Comparison of ENCODE assay signal across 21 mouse cellular contexts in genomic region chr6:33136906-33137305, GRCm38 (mm10).
"Had no signal": no experiment of that assay in that cellular context is flagged by ENCODE, and none has a peak within 500 bp of the region (broad histone marks: within the 10 kb centered on the region; RNA-seq: fewer than 3 reads in every experiment).

No protein-coding gene starts in this region.

- H3K4me3 ChIP-seq: layer of hippocampus, adult 2 months; limb, embryonic 12.5 days; limb, embryonic 15.5 days; liver, embryonic 12.5 days; liver, embryonic 15.5 days; lung, embryonic 15.5 days; megakaryocyte, embryonic 14.5 days; midbrain, embryonic 10.5 days; midbrain, embryonic 13.5 days; neural tube, embryonic 13.5 days; stomach, embryonic 15.5 days had no signal

- H3K9ac ChIP-seq: limb, embryonic 12.5 days; limb, embryonic 15.5 days; liver, embryonic 12.5 days; liver, embryonic 15.5 days; lung, embryonic 15.5 days; midbrain, embryonic 13.5 days; neural tube, embryonic 13.5 days; stomach, embryonic 15.5 days had no signal

- H3K36me3 ChIP-seq: limb, embryonic 12.5 days; limb, embryonic 15.5 days; liver, embryonic 12.5 days; liver, embryonic 15.5 days; lung, embryonic 15.5 days; midbrain, embryonic 10.5 days; midbrain, embryonic 13.5 days; neural tube, embryonic 13.5 days; stomach, embryonic 15.5 days had no signal

- H3K9me3 ChIP-seq: limb, embryonic 12.5 days; limb, embryonic 15.5 days; liver, embryonic 12.5 days; liver, embryonic 15.5 days; lung, embryonic 15.5 days; midbrain, embryonic 10.5 days; midbrain, embryonic 13.5 days; neural tube, embryonic 13.5 days; stomach, embryonic 15.5 days had no signal

- ATAC-seq: liver, embryonic 12.5 days; midbrain, embryonic 13.5 days had no signal

- H3K27me3 ChIP-seq: limb, embryonic 12.5 days; limb, embryonic 15.5 days; liver, embryonic 12.5 days; liver, embryonic 15.5 days; lung, embryonic 15.5 days; megakaryocyte, embryonic 14.5 days; neural tube, embryonic 13.5 days; stomach, embryonic 15.5 days had no signal

- H3K4me2 ChIP-seq: limb, embryonic 12.5 days; limb, embryonic 15.5 days; liver, embryonic 12.5 days; liver, embryonic 15.5 days; lung, embryonic 15.5 days; midbrain, embryonic 13.5 days; neural tube, embryonic 13.5 days; stomach, embryonic 15.5 days had no signal

- H3K27ac ChIP-seq: kidney, postnatal 0 days; layer of hippocampus, adult 2 months; limb, embryonic 12.5 days; limb, embryonic 15.5 days; liver, embryonic 12.5 days; liver, embryonic 15.5 days; lung, embryonic 15.5 days; midbrain, embryonic 10.5 days; midbrain, embryonic 13.5 days; neural tube, embryonic 13.5 days; stomach, embryonic 15.5 days had no signal

- H3K4me1 ChIP-seq: limb, embryonic 12.5 days; limb, embryonic 15.5 days; liver, embryonic 12.5 days; liver, embryonic 15.5 days; lung, embryonic 15.5 days; megakaryocyte, embryonic 14.5 days; midbrain, embryonic 10.5 days; midbrain, embryonic 13.5 days; stomach, embryonic 15.5 days had no signal

- DNase-seq: kidney, adult 18-20 months; kidney, postnatal 25 days; layer of hippocampus, adult 9-11 months; lung, adult 18-20 months; lung, postnatal 10 days; lung, postnatal 36 days; right cerebral cortex, postnatal 25 days; spleen, adult 18-20 months; thymus, postnatal 25 days had no signal
